Mouse (Mus musculus) liver, embryonic 14.5 days (tissue): ENCODE measurements around the gene Cyp1a1.

Source experiments
- CTCF ChIP-seq: IDR thresholded peaks from 2 replicates; pipeline ENCODE4 v1.5.1; 2016; ENCODE audit warnings: antibody characterized with exemption, low read depth, control low read depth
- EP300 ChIP-seq: IDR thresholded peaks from 2 replicates; pipeline ENCODE4 v1.6.1; 2016; ENCODE audit warnings: antibody characterized with exemption, low read depth

DNA sequence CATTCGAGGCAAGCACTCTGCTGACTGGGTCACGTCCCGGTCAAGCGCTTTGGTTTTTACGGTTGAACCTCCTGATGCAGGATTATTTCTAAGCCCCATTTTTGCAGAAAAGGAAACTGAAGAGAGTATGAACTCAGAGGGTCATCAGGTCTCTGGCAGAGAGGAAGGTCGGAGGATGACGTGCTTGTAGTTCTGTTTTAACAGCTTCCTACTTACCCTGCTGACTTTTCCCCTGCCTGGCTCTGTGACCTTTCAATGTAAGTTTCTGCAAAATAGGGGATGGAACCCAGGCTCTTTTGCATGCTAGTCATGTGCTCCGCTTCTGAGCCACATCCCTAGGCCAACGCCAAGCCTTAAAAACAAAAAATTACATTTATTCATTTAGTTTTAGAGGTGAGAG is 35.4 kb upstream of the Cyp1a1 start:
- TF ChIP-seq CTCF = no peak
- no peak for TF ChIP-seq EP300
